Mouse (Mus musculus): Measurements from ENCODE around the gene Kif16b.

The Kif16b gene

GRCm38 (mm10) chr2:142875936-142876335 lies 25.4 kb downstream of the Kif16b start:
- no peak for DNase-seq (ENCODE audit: low spot score)

GRCm38 (mm10) chr2:142874562-142874961 lies 26.8 kb downstream of the Kif16b start:
- no peak for DNase-seq (ENCODE audit: low spot score)

- DNase-seq (ENCODE audit: low spot score), result no peak
Measured at GRCm38 (mm10) chr2:142870055-142870454, 31.3 kb downstream of the Kif16b start.

- DNase-seq (ENCODE audit: low spot score), result no peak
Measured at GRCm38 (mm10) chr2:142867481-142867880, 33.9 kb downstream of the Kif16b start.

GRCm38 (mm10) chr2:142860994-142861393 lies 40.3 kb downstream of the Kif16b start:
- DNase-seq (ENCODE audit: low spot score), result no peak

GRCm38 (mm10) chr2:142859452-142859851 lies 41.9 kb downstream of the Kif16b start:
- peak; percentile 72 for DNase-seq (ENCODE audit: low spot score)

- no peak for DNase-seq (ENCODE audit: low spot score)
Measured at GRCm38 (mm10) chr2:142838775-142839174, 62.6 kb downstream of the Kif16b start.

GRCm38 (mm10) chr2:142838118-142838517 lies 63.2 kb downstream of the Kif16b start:
- DNase-seq (ENCODE audit: low spot score), result no peak

GRCm38 (mm10) chr2:142834751-142835150 lies 66.6 kb downstream of the Kif16b start:
- no peak for DNase-seq (ENCODE audit: low spot score)

GRCm38 (mm10) chr2:142832617-142833422 lies 68.5 kb downstream of the Kif16b start:
- peak; percentile 35 for DNase-seq (ENCODE audit: low spot score)

- DNase-seq (ENCODE audit: low spot score), result peak; percentile 85
Measured at GRCm38 (mm10) chr2:142813033-142813432, 88.3 kb downstream of the Kif16b start.

- DNase-seq (ENCODE audit: low spot score), result no peak
Measured at GRCm38 (mm10) chr2:142803760-142804448, 97.4 kb downstream of the Kif16b start.

GRCm38 (mm10) chr2:142797310-142797709 lies 104.0 kb downstream of the Kif16b start:
- no peak for DNase-seq (ENCODE audit: low spot score)

GRCm38 (mm10) chr2:142775358-142775757 lies 126.0 kb downstream of the Kif16b start:
- DNase-seq (ENCODE audit: low spot score), result no peak

GRCm38 (mm10) chr2:142774752-142775151 lies 126.6 kb downstream of the Kif16b start:
- no peak for DNase-seq (ENCODE audit: low spot score)

- DNase-seq (ENCODE audit: low spot score), result no peak
Measured at GRCm38 (mm10) chr2:142769647-142770121, 131.6 kb downstream of the Kif16b start.

- no peak for DNase-seq (ENCODE audit: low spot score)
Measured at GRCm38 (mm10) chr2:142764276-142764675, 137.1 kb downstream of the Kif16b start.

GRCm38 (mm10) chr2:142760843-142761242 lies 140.5 kb downstream of the Kif16b start:
- no peak for DNase-seq (ENCODE audit: low spot score)

GRCm38 (mm10) chr2:142759192-142759591 lies 142.1 kb downstream of the Kif16b start:
- DNase-seq (ENCODE audit: low spot score), result no peak

GRCm38 (mm10) chr2:142758091-142758765 lies 143.1 kb downstream of the Kif16b start:
- DNase-seq (ENCODE audit: low spot score), result no peak

- no peak for DNase-seq (ENCODE audit: low spot score)
Measured at GRCm38 (mm10) chr2:142739338-142739737, 162.0 kb downstream of the Kif16b start.

- no peak for DNase-seq (ENCODE audit: low spot score)
Measured at GRCm38 (mm10) chr2:142738488-142738887, 162.8 kb downstream of the Kif16b start.

GRCm38 (mm10) chr2:142735691-142736090 lies 165.6 kb downstream of the Kif16b start:
- DNase-seq (ENCODE audit: low spot score), result no peak
